14 mouse cellular contexts compared by ENCODE assay signal in the genomic region with DNA sequence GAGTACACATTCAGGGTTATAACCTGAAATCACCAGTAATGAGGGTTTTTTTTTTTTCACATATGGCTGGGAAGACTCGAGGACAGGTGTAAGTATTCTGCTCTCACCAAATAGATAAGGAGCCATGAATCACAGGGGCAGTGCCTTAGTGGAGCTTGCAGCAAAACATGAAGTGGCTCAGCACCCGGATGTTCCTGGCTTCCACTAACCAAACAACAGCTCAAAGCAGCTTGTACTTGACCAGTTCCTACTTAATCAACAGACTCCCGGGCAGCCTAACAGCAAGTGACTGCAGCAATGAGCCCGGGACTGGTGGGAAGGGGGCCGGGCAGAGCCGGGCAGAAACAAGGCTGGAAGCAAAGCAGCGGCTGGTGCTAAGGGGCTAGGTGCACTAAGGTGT. TPM values are rescaled to one million over a fixed set of nuclear protein-coding genes. Genes with fewer than 3 reads are reported as not detected.
A peak's percentile ranks its signal among the peaks of the same experiment; 100 is the strongest.
DNase-seq lines count a peak whose midpoint lies in the region; ATAC-seq and TF ChIP-seq lines count a peak whose summit lies in the region.
"Had no signal": no experiment of that assay in that cellular context is flagged by ENCODE, and none has a peak within 500 bp of the region (broad histone marks: within the 10 kb centered on the region; RNA-seq: fewer than 3 reads in every experiment).

No protein-coding gene starts in this region.

- no peaks in the 10 kb centered on the region for H3K27me3 ChIP-seq in heart, embryonic 16.5 days (ENCODE audit: control insufficient read depth, insufficient read depth, low read length)
- H3K27me3 ChIP-seq in heart, adult 2 months (ENCODE audit: control insufficient read depth, insufficient read depth, low read length) = no peaks in the 10 kb centered on the region
- no peaks in the 10 kb centered on the region for H3K27me3 ChIP-seq in embryonic facial prominence, embryonic 10.5 days (replicated peaks; ENCODE audit: low read depth, poor library complexity, severe bottlenecking)
- H3K27me3 ChIP-seq in embryonic facial prominence, embryonic 14.5 days (replicated peaks; ENCODE audit: control insufficient read depth, insufficient read depth, low read length) = no peaks in the 10 kb centered on the region
- H3K27me3 ChIP-seq in lung, embryonic 16.5 days (ENCODE audit: control insufficient read depth, insufficient read depth, low read depth, low read length) = no peaks in the 10 kb centered on the region

- 0 out of 2 replicates have a peak, but pooled peaks cover 5% of the 10 kb centered on the region for H3K9me3 ChIP-seq in heart, embryonic 16.5 days (replicated peaks; ENCODE audit: control insufficient read depth, low read length)
- H3K9me3 ChIP-seq in embryonic facial prominence, embryonic 10.5 days = peaks cover 7% of the 10 kb centered on the region; the same call in 1 of the 2 replicates
- no peaks in the 10 kb centered on the region for H3K9me3 ChIP-seq in embryonic facial prominence, embryonic 14.5 days (ENCODE audit: control insufficient read depth, low read length)
- H3K9me3 ChIP-seq in lung, embryonic 16.5 days (ENCODE audit: control insufficient read depth, low read length) = no peaks in the 10 kb centered on the region

- no peak for TF ChIP-seq POLR2A in heart, adult 2 months (IDR thresholded peaks at IDR 0.05; ENCODE audit: insufficient read depth, low read depth, low read length)

- no peaks in the 10 kb centered on the region; the same call in 1 of the 2 replicates for H3K79me2 ChIP-seq in heart, adult 2 months (replicated peaks; ENCODE audit: control insufficient read depth, insufficient read depth, low read length)

- peak overlapping the region; percentile 23; the same call in 1 of the 2 replicates for H3K9ac ChIP-seq in heart, embryonic 16.5 days (ENCODE audit: low read length)
- H3K9ac ChIP-seq in heart, adult 2 months (ENCODE audit: low read depth, low read length) = no peak overlapping the region
- no peak overlapping the region for H3K9ac ChIP-seq in embryonic facial prominence, embryonic 14.5 days (ENCODE audit: low read depth, low read length)
- no peak overlapping the region for H3K9ac ChIP-seq in lung, embryonic 16.5 days (ENCODE audit: low read length)

- DNase-seq in heart, adult 2 months = no peak
- DNase-seq in embryonic facial prominence, embryonic 10.5 days (ENCODE audit: low spot score) = no peak
- DNase-seq in embryonic facial prominence, embryonic 14.5 days (ENCODE audit: low spot score) = no peak
- no peak for DNase-seq in left cerebral cortex, adult 8-10 months (ENCODE audit: low spot score in 2 of 2)
- DNase-seq: adrenal gland, postnatal 25 days; cerebellum, adult 9-11 months; heart, postnatal 10 days; kidney, adult 2 months had no signal

- no peaks in the 10 kb centered on the region for H3K36me3 ChIP-seq in heart, embryonic 16.5 days (ENCODE audit: control insufficient read depth, insufficient read depth)
- no peaks in the 10 kb centered on the region; the same call in 1 of the 2 replicates for H3K36me3 ChIP-seq in heart, adult 2 months (ENCODE audit: control insufficient read depth, insufficient read depth, low read length)
- peaks cover 11% of the 10 kb centered on the region for H3K36me3 ChIP-seq in embryonic facial prominence, embryonic 10.5 days (replicated peaks)
- H3K36me3 ChIP-seq in embryonic facial prominence, embryonic 14.5 days (ENCODE audit: control insufficient read depth, insufficient read depth, low read length) = 0 out of 2 replicates have a peak, but pooled peaks cover 2% of the 10 kb centered on the region
- no peaks in the 10 kb centered on the region for H3K36me3 ChIP-seq in lung, embryonic 16.5 days (ENCODE audit: control insufficient read depth, insufficient read depth, low read length)

- H3K27ac ChIP-seq in heart, embryonic 16.5 days (ENCODE audit: low read length) = no peak overlapping the region
- no peak overlapping the region for H3K27ac ChIP-seq in heart, adult 2 months
- H3K27ac ChIP-seq in embryonic facial prominence, embryonic 10.5 days (replicated peaks) = peak overlapping the region; percentile 89
- H3K27ac ChIP-seq in embryonic facial prominence, embryonic 14.5 days (replicated peaks; ENCODE audit: low read depth, low read length) = peak overlapping the region; percentile 90
- H3K27ac ChIP-seq in lung, embryonic 16.5 days (ENCODE audit: low read length) = no peak overlapping the region
- H3K27ac ChIP-seq: left cerebral cortex, adult 2 months had no signal

- no peak for TF ChIP-seq EP300 in heart, adult 2 months (IDR thresholded peaks at IDR 0.05; ENCODE audit: insufficient read depth, low read depth, low read length)

- 29% methylated on average over 7 of the region's 7 CpGs for WGBS in heart, embryonic 16.5 days
- WGBS in heart, adult 2 months = 48% methylated on average over 7 of the region's 7 CpGs
- WGBS in embryonic facial prominence, embryonic 10.5 days = 68% methylated on average over 7 of the region's 7 CpGs
- WGBS in embryonic facial prominence, embryonic 14.5 days = 56% methylated on average over 7 of the region's 7 CpGs
- WGBS in lung, embryonic 16.5 days = 23% methylated on average over 7 of the region's 7 CpGs

- TF ChIP-seq CTCF in heart, adult 2 months (IDR thresholded peaks at IDR 0.05) = no peak

- no peak overlapping the region for H3K4me3 ChIP-seq in heart, embryonic 16.5 days (ENCODE audit: low read length)
- H3K4me3 ChIP-seq in heart, adult 2 months = no peak overlapping the region
- no peak overlapping the region for H3K4me3 ChIP-seq in embryonic facial prominence, embryonic 10.5 days
- no peak overlapping the region for H3K4me3 ChIP-seq in embryonic facial prominence, embryonic 14.5 days (ENCODE audit: low read depth, low read length)
- H3K4me3 ChIP-seq in lung, embryonic 16.5 days (ENCODE audit: low read length) = no peak overlapping the region
- H3K4me3 ChIP-seq: left cerebral cortex, adult 2 months had no signal

- peaks cover 25% of the 10 kb centered on the region for H3K4me1 ChIP-seq in heart, embryonic 16.5 days (ENCODE audit: control insufficient read depth, insufficient read depth, low read length)
- H3K4me1 ChIP-seq in heart, adult 2 months (ENCODE audit: control insufficient read depth, insufficient read depth, low read length) = peaks cover 7% of the 10 kb centered on the region
- H3K4me1 ChIP-seq in embryonic facial prominence, embryonic 10.5 days = peaks cover 61% of the 10 kb centered on the region
- H3K4me1 ChIP-seq in embryonic facial prominence, embryonic 14.5 days (ENCODE audit: control insufficient read depth, insufficient read depth, low read length) = peaks cover 46% of the 10 kb centered on the region
- H3K4me1 ChIP-seq in lung, embryonic 16.5 days (replicated peaks; ENCODE audit: control insufficient read depth, insufficient read depth, low read length) = peaks cover 24% of the 10 kb centered on the region

- H3K4me2 ChIP-seq in heart, embryonic 16.5 days (ENCODE audit: low read depth, low read length) = peak overlapping the region; percentile 29
- H3K4me2 ChIP-seq in embryonic facial prominence, embryonic 14.5 days (ENCODE audit: low read depth, low read length) = peak overlapping the region; percentile 54; the same call in 1 of the 2 replicates
- no peak overlapping the region for H3K4me2 ChIP-seq in lung, embryonic 16.5 days (ENCODE audit: low read depth, low read length)
- H3K4me2 ChIP-seq: liver, embryonic 11.5 days had no signal

- intact Hi-C loops in heart, adult 2 months (cut with DNase I) = no loop called here

- no peak for ATAC-seq in heart, embryonic 16.5 days (replicated peaks; ENCODE audit: extremely low read depth, insufficient read depth, low FRiP score)
- ATAC-seq in embryonic facial prominence, embryonic 14.5 days (ENCODE audit: low read depth) = no peak
- 0 out of 2 replicates have a peak, but pooled peaks have one; percentile 13 for ATAC-seq in lung, embryonic 16.5 days (ENCODE audit: low read depth)
- no peak for ATAC-seq in erythroblast, adult 5-6 weeks (replicated peaks; ENCODE audit: low FRiP score, poor library complexity, severe bottlenecking)
- ATAC-seq: forebrain, embryonic 14.5 days had no signal

RNA-seq across cellular contexts. Expression of a gene that starts 20.6 kb away (rescaled TPM):
- 8.7 and 11.4 TPM in 2 replicates for polyA plus RNA-seq in heart, embryonic 16.5 days (2015; fragmentation: Nextera tagmentation; extraction: Ambion mirVana)
- total RNA-seq in heart, adult 2 months (2021) = 10 to 100 TPM; 10.2 to 10.7 TPM
- 10.2 and 14.8 TPM in 2 replicates for polyA plus RNA-seq in heart, adult 2 months (2012; rRNA removed)
- 17.4 and 19.2 TPM in 2 replicates for polyA plus RNA-seq in embryonic facial prominence, embryonic 10.5 days (2016; fragmentation: Nextera tagmentation; extraction: Ambion mirVana)
- polyA plus RNA-seq in embryonic facial prominence, embryonic 14.5 days (2014; fragmentation: Nextera tagmentation; extraction: Ambion mirVana) = 24.8 and 28.9 TPM in 2 replicates
- 19.5 and 25.6 TPM in 2 replicates for polyA plus RNA-seq in lung, embryonic 16.5 days (2015; fragmentation: Nextera tagmentation; extraction: Ambion mirVana)
- total RNA-seq in left cerebral cortex, adult 8-10 months (2022) = 10 to 100 TPM; 19.2 to 26.4 (median 23.9) TPM
- total RNA-seq in erythroblast, adult 5-6 weeks (2015; ENCODE audit: low replicate concordance) = 29.7 and 41.7 TPM in 2 replicates
- 18.0 and 26.7 TPM in 2 replicates for total RNA-seq in erythroblast, adult 5-6 weeks (2017; ENCODE audit: low replicate concordance)

Comparison
In these comparisons a context has a peak if more than half of its experiments do, and no peak if none do; other contexts are left out.
1. H3K27ac ChIP-seq: peak in embryonic facial prominence, embryonic 10.5 days (single experiment) and embryonic facial prominence, embryonic 14.5 days (single experiment); none in heart, embryonic 16.5 days (single experiment), heart, adult 2 months (single experiment) and lung, embryonic 16.5 days (single experiment).